Mouse (Mus musculus) monocyte, adult 5-6 weeks (primary cell): ENCODE results near the gene Nyap1. TPM values are rescaled to one million over a fixed set of nuclear protein-coding genes. Genes with fewer than 3 reads are reported as not detected.

Experiments used
- ATAC-seq: fragments of 153-309, 156-312 bp; replicated peaks from 2 replicates; pipeline ENCODE4 v1.8.0; 2017; ENCODE audit warnings: mild to moderate bottlenecking; ENCODE audit not compliant: low TSS enrichment, insufficient number of reproducible peaks, severe bottlenecking, poor library complexity, low FRiP score
- total RNA-seq: library from RNA; stranded (forward); fragments of 200-1000, 200-491, 200-594 nt; gene quantifications from 3 replicates; pipeline ENCODE4 v1.2.3, GENCODE M21; 2017

Gene Nyap1
- 0.19 to 1.2 TPM (median 0.43 TPM) in 3 replicates for total RNA-seq

- peak; percentile 41 for ATAC-seq
Observed at GRCm38 (mm10) chr5:137741023-137741931, at the start of gene Nyap1. Gene Nyap1, minus strand, starts transcription at chr5:137741607.

- ATAC-seq, result no peak
Observed at GRCm38 (mm10) chr5:137788946-137789531, 47.6 kb upstream of the Nyap1 start.

GRCm38 (mm10) chr5:137788171-137788570, 46.8 kb upstream of the Nyap1 start:
- ATAC-seq, result no peak

- ATAC-seq, result peak; percentile 51
Observed at GRCm38 (mm10) chr5:137787151-137787928, 45.9 kb upstream of the Nyap1 start, which contains the start of the genes Mepce and Zcwpw1. Gene Mepce, minus strand, starts transcription at chr5:137787655. Gene Zcwpw1, plus strand, starts transcription at chr5:137787798.

- peak; percentile 77 for ATAC-seq
Observed at GRCm38 (mm10) chr5:137786109-137786942, 44.9 kb upstream of the Nyap1 start.

GRCm38 (mm10) chr5:137785164-137786031, 44.0 kb upstream of the Nyap1 start:
- ATAC-seq, result no peak

- ATAC-seq, result no peak
Observed at GRCm38 (mm10) chr5:137784546-137784945, 43.1 kb upstream of the Nyap1 start.

GRCm38 (mm10) chr5:137783901-137784540, 42.6 kb upstream of the Nyap1 start:
- no peak for ATAC-seq

GRCm38 (mm10) chr5:137782776-137783522, 41.5 kb upstream of the Nyap1 start:
- ATAC-seq, result no peak

- ATAC-seq, result no peak
Observed at GRCm38 (mm10) chr5:137781661-137782060, 40.3 kb upstream of the Nyap1 start.

- no peak for ATAC-seq
Observed at GRCm38 (mm10) chr5:137779053-137779933, 37.9 kb upstream of the Nyap1 start.

- ATAC-seq, result peak; percentile 87
Observed at GRCm38 (mm10) chr5:137778635-137779034, 37.2 kb upstream of the Nyap1 start, which contains the start of gene Ppp1r35. Gene Ppp1r35, plus strand, starts transcription at chr5:137778849.

GRCm38 (mm10) chr5:137777267-137777845, 35.9 kb upstream of the Nyap1 start:
- ATAC-seq, result no peak

GRCm38 (mm10) chr5:137776408-137776918, 35.1 kb upstream of the Nyap1 start:
- ATAC-seq, result peak; percentile 51
